Mouse (Mus musculus) T-cell, adult 66 days (primary cell): ENCODE data around the gene Nt5c. TPM values are rescaled to one million over a fixed set of nuclear protein-coding genes. Genes with fewer than 3 reads are reported as not detected.

Source experiments
- total RNA-seq, 2 experiments: library from RNA; stranded (reverse); gene quantifications; 3 replicates in 1 of 2; 4 replicates in 1 of 2; pipeline ENCODE4 v1.2.4; 2023

Gene Nt5c
- total RNA-seq = 100 to 1,000 TPM; 134 to 141 TPM

DNA sequence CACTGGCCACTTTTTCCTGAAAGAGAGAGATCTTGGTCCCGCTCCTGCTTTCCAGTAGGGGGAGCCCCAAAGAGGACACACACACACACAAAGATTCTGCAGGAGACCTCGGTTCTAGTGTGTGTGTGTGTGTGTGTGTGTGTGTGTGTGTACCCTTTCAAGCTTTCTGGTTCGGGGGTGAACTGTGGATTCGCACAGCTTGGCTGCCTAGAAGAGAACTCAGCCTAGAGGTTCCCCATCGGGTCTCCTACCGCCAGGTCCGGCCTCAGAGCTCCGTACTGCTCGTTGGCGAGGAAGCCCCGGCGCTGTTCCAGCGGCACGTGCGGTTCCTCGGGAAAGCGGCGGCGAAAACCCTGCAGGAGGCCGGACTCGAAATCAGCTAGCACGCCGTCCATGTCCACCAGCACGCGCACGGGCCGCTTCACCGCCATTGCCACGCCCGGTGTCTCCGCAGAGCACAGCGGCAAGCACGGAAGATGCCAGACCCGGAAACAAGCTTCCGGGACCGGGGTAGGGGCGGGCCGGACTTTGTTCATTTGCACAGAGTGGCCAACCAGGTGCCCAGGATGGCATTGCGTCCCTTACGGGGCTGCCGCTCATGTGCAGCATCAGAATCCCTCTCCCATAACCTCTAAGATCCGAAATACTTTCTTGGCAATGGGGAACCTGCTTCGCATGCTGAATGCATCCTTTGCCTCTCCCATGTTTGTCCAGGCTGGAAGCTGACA lies at the start of gene Nt5c:
Gene Nt5c, minus strand, starts transcription at position 507 of the 728 bp plus-strand sequence.

DNA sequence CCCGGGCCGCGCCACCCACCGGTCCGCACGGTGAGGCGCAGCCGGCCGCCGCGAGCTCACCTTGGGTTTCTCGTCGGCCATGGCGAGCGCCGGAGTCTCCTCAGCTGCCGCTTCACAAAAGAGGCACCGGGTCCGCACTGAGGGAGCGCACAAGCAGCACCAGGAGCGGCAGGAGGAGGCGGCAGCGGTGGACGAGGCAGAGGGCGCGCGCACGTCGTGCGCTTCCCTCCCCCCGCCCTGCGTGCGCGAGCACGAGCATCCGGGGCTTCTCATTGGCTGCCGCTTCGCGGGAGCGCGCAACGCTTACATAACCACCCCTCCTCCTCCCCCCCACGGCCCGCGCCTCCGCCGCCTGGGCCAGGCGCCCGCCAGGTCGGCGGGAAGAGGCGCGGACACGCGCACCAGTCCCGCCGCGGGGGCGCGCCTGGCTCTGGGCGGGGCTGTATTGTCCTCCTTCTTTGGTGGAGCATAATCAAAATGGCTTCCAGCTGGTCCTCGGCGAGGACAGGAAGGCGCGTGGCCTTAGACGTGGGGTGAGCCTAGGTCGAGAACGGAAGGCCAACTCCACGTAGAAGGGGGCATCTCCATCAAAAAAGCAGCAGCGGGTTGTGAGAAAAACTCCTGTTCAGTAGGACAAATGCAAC lies 44.5 kb upstream of the Nt5c start, which contains the start of gene Sumo2:
Gene Sumo2, minus strand, starts transcription at position 239 of the 644 bp plus-strand sequence.

DNA sequence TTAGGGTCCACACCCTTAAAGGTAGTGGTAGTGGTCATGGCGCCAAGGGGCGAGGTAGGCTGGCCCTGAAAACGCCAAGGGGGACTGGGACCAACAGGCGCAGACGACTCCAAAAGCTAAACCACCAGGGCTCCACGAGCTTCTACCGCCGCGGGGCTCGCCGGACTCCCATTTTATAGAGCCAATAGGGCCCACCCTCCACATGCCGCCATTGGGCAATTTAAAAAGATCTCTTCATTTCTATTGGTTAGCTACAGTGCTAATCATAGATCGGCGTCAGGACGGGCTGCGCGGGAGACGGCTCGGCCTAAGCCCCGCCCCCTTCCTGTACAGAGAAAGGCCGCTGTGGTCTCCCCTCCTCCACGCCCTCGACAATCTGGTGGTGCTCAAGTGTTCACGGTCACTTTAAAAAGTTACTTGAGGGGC lies 22.6 kb upstream of the Nt5c start, which contains the start of gene Jpt1:
Gene Jpt1, minus strand, starts transcription at position 150 of the 426 bp plus-strand sequence.

DNA sequence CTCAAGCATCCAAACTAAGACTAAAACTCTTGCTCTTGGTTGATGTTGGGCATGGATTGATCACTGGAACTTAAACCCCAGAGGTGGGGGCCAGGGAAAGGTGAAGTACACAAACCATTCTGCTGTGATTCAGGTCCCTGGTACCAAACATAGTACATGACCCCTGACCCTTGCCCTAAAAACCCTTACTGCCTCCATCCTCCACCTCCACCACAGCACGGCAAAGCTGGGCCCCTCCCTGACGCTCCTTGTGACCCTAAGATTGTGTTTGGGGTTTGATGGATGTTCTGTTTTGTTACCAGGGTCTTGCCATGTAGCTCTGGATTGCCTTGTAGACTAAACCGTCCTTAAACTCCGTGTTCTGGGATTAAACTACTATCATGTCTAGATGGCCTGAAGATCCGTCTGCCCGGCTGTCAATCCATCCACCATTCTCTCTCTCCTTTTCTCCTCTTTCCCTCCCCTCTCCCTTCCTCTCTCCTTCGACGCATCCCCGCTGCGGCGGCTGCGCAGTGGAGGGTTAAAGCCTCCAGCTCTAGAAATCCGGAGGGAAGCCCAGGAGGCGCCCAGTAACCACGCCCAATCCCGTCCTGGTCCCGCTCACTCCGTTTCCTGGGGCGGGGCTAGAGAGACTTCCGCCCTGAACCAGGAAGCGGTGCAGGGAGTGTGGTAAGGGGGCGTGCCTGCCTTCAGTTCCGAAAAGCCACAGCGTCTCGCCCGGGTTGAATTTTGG lies 16.5 kb downstream of the Nt5c start, which contains the start of gene Armc7:
Gene Armc7, plus strand, starts transcription at position 643 of the 733 bp plus-strand sequence.

DNA sequence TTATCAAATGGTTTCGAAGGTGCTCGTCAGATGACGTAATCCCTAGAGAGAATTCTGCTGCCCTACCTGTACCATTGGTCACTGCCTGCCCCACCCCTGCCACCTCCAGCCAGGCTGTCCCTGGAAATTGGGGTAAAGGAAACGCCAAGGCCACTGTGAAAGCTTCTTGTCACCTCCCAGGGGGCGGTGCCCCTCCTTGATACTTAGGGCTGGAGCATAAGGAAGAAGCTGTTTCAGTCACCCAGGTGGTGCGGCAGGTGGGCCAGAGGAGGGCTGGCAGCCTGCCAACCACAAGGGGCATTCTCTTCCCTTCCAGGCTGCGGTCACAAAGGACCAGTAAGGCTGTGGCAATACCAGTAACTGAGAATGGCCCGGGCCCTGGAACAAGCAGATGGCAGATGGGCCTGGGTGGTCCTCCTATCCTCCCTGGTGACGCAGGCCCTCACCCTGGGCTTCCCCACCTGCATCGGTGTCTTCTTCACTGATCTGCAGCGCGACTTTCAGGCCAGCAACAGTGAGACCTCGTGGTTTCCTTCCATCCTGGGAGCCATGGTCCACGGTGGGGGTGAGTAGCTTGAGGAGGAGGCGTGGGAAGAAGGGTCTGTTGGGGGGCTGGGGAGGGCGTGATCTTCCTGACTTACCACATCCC lies 29.3 kb downstream of the Nt5c start, which contains the start of gene Slc16a5:
Gene Slc16a5, plus strand, starts transcription at position 232 of the 649 bp plus-strand sequence.

Other genes with a start within 250 kb of the Nt5c start
- not detected for gene Grin2c, start 224.6 kb downstream of the Nt5c start, total RNA-seq
- 10 to 100 TPM; 22.5 to 25.4 TPM for gene Fdxr, start 214.8 kb downstream of the Nt5c start, total RNA-seq
- gene Fads6, start 194.2 kb downstream of the Nt5c start, total RNA-seq = 1 to 10 TPM; 1.1 to 1.2 TPM
- not detected for gene Otop2, start 184.7 kb downstream of the Nt5c start, total RNA-seq
- gene Ush1g, start 169.8 kb downstream of the Nt5c start, total RNA-seq = not detected
- gene Otop3, start 157.1 kb downstream of the Nt5c start, total RNA-seq = not detected
- gene Hid1, start 124.1 kb downstream of the Nt5c start, total RNA-seq = 10 to 100 TPM; 47.2 to 49.2 TPM
- 1 to 10 TPM; 2.1 to 3.1 TPM for gene Cdr2l, start 109.9 kb downstream of the Nt5c start, total RNA-seq
- gene Mrpl58, start 88.1 kb downstream of the Nt5c start, total RNA-seq = 100 to 1,000 TPM; 120 to 151 TPM
- gene Atp5h, start 71.9 kb downstream of the Nt5c start, total RNA-seq = 100 to 1,000 TPM; 236 to 252 TPM
- gene Kctd2, start 71.7 kb downstream of the Nt5c start, total RNA-seq = 10 to 100 TPM; 61.5 TPM
- gene Trim80, start 51.3 kb downstream of the Nt5c start, total RNA-seq = not detected
- gene Slc16a5, start 29.4 kb downstream of the Nt5c start, total RNA-seq = 10 to 100 TPM; 23.8 to 32.4 TPM
- 10 to 100 TPM; 37.1 to 43.6 TPM for gene Armc7, start 16.2 kb downstream of the Nt5c start, total RNA-seq
- gene Jpt1, start 22.5 kb upstream of the Nt5c start, total RNA-seq = 100 to 1,000 TPM; 208 to 231 TPM
- gene Sumo2, start 44.4 kb upstream of the Nt5c start, total RNA-seq = 100 to 1,000 TPM; 247 to 268 TPM
- 10 to 100 TPM; 71.9 to 80.3 TPM for gene Nup85, start 72.6 kb upstream of the Nt5c start, total RNA-seq
- gene Mrps7, start 112.1 kb upstream of the Nt5c start, total RNA-seq = 10 to 100 TPM; 26.0 to 29.7 TPM
- gene Gga3, start 112.2 kb upstream of the Nt5c start, total RNA-seq = 100 to 1,000 TPM in 1 of 2 experiments, 10 to 100 TPM in 1; 85.1 to 112 TPM
- 10 to 100 TPM; 61.1 to 61.2 TPM for gene Mif4gd, start 121.1 kb upstream of the Nt5c start, total RNA-seq
- 10 to 100 TPM; 44.3 to 53.9 TPM for gene Slc25a19, start 136.4 kb upstream of the Nt5c start, total RNA-seq
- 100 to 1,000 TPM; 135 to 150 TPM for gene Grb2, start 216.7 kb upstream of the Nt5c start, total RNA-seq